Mouse (Mus musculus) MEL (cell line): Measurements from ENCODE around the gene Rpn1.

Experiments used
- CTCF ChIP-seq, 3 experiments: IDR thresholded peaks in 2 of 3; conservative IDR thresholded peaks in 1 of 3; 2 replicates each; pipeline ENCODE4 v1.5.1; 2011 to 2012; ENCODE audit warnings: low read length in 3 of 3, low read depth in 2 of 3, mild to moderate bottlenecking in 2 of 3, improper control_type of control experiment in 1 of 3, inconsistent platforms in 1 of 3, mixed read lengths in 1 of 3, moderate library complexity in 1 of 3; ENCODE audit not compliant: control insufficient read depth in 1 of 3, insufficient read depth in 1 of 3, poor library complexity in 1 of 3, severe bottlenecking in 1 of 3
- EP300 ChIP-seq, 2 experiments: IDR thresholded peaks; 2 replicates each; pipeline ENCODE4 v1.6.1; 2011; ENCODE audit warnings: improper control_type of control experiment in 2 of 2, low read length in 2 of 2, low read depth in 1 of 2, mild to moderate bottlenecking in 1 of 2
- HCFC1 ChIP-seq: IDR thresholded peaks from 2 replicates; pipeline ENCODE4 v1.6.1; 2012; ENCODE audit warnings: low read depth, mild to moderate bottlenecking, inconsistent platforms, low read length, improper control_type of control experiment, moderate library complexity
- MEF2A ChIP-seq: IDR thresholded peaks from 2 replicates; pipeline ENCODE4 v1.6.1; 2014; ENCODE audit warnings: low read depth, mild to moderate bottlenecking, inconsistent platforms, low read length, improper control_type of control experiment; ENCODE audit not compliant: poor library complexity, insufficient replicate concordance, severe bottlenecking; ENCODE audit errors: extremely low read depth
- MYC ChIP-seq: IDR thresholded peaks from 2 replicates; pipeline ENCODE4 v1.6.1; 2011; ENCODE audit warnings: low read depth, mild to moderate bottlenecking, low read length, improper control_type of control experiment, moderate library complexity
- NELFE ChIP-seq: IDR thresholded peaks from 2 replicates; pipeline ENCODE4 v1.6.1; 2011; ENCODE audit warnings: low read depth, low read length, improper control_type of control experiment
- POLR2A ChIP-seq, 2 experiments: IDR thresholded peaks; 2 replicates each; pipeline ENCODE4 v1.6.1; 2011 to 2012; ENCODE audit warnings: low read length in 2 of 2, mild to moderate bottlenecking in 2 of 2, control low read depth in 1 of 2, improper control_type of control experiment in 1 of 2, low read depth in 1 of 2, moderate library complexity in 1 of 2; ENCODE audit not compliant: control insufficient read depth in 1 of 2, insufficient read depth in 1 of 2, poor library complexity in 1 of 2
- SIN3A ChIP-seq: IDR thresholded peaks from 2 replicates; pipeline ENCODE4 v1.6.1; 2012; ENCODE audit warnings: low read length, improper control_type of control experiment, inconsistent platforms

DNA sequence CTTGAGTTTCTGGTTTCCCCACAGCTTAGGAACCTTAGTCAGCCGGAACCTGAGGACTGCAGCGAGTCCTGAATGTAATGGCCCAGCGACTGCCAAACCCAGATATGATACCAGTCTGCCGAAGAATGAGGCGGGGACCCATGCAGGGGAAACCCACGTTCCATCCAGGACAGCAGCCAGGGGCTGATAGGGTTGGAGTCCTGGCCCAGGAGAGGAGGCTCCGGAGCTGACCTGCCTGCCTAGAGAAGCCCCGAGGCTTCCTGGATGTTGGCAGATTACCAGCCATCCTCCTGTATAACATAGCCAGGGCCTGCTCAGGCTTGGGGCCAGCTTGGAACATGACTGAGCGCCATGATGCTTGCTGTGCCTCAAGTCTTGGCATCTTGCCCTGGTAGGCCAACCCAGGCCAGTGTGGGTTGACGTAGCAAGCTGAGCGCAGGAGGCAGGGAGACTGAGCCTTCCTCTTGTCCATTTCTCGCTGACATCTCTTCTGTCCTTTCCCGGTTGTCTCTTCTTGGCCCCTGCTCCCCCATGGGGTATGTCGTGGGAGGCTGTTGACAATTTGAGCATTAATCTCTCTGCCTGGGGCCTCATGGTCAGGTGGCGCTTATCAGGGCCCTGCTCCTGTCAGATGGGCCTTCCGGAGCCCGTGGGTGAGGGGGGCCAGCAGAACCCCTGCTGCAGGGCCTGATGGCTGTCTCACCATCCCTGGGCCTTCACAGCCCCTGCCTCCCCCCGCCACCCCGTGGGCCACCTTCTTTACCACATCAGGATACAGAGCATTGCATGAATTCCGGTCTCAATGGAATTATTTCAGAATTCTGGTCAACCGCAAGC is 32.3 kb downstream of the Rpn1 start:
- TF ChIP-seq MYC (peak; percentile 64), EP300 (IDR thresholded peaks at IDR 0.05; ENCODE audit: low read depth in 1 of 2, low read length in 2 of 2) (peak; percentile 73 to 87), CTCF (IDR thresholded peaks at IDR 0.05 in 2 of 3, conservative IDR thresholded peaks at IDR 0.05 in 1 of 3; ENCODE audit: control insufficient read depth in 1 of 3, insufficient read depth in 1 of 3, low read depth in 2 of 3, low read length in 3 of 3, poor library complexity in 1 of 3, severe bottlenecking in 1 of 3) (no peak), MEF2A (no peak), HCFC1 (peak; percentile 3; the same call in 1 of the 2 replicates), NELFE (peak; percentile 60), POLR2A (IDR thresholded peaks at IDR 0.05; ENCODE audit: control insufficient read depth in 1 of 2, insufficient read depth in 1 of 2, low read depth in 1 of 2, low read length in 2 of 2, poor library complexity in 1 of 2) (peak in 1 of 2 experiments; percentile 53; a peak in 1 of 4 replicates), SIN3A (peak; percentile 76)
